Mouse (Mus musculus) A20 (cell line): ENCODE results near the gene Sap30bp.
A peak's percentile ranks its signal among the peaks of the same experiment; 100 is the strongest.

ENCODE experiments used
- DNase-seq: peaks from one replicate; pipeline ENCODE4 v3.0.0-alpha.2; 2011; ENCODE audit warnings: low read depth, low spot score

The Sap30bp gene

DNA sequence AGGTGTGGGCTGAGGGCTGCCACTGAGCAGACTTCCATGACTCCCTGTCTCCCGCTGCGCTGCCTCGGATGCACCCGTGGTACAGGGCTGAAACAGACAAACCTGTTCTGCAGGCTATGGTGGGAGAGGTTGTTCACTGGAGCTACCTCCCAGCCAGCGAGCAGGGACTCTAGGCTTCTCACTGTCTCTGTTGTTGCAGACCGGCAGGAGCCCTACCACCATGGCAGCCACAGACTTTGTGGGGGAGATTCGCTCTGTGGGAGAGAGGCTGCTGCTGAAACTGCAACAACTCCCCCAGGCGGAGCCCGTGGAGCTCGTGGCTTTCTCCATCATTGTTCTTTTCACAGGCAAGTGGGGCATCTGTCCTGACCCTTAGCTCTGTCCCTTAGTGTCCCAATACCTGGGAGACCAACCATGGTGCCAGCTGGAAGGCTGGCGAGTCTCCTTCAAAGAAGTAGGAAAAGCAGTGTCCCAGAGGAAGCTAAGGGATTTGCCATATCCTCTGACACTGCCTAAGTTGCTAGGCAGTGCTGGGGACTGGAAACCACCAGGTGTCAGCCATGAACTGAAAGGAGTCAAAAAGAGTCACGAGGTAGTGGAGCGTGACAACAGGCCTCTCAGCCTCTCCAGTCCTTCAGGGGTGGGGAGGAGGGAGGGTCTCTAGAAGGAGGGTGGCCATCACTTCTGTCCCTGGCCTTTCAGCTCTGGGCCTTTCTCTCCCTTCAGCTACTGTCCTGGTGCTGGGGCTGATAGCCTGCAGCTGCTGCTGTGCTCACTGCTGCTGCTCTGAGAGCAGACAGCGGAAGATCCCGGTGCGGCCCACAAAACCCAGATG, 27.9 kb upstream of the Sap30bp start:
- no peak for DNase-seq

DNA sequence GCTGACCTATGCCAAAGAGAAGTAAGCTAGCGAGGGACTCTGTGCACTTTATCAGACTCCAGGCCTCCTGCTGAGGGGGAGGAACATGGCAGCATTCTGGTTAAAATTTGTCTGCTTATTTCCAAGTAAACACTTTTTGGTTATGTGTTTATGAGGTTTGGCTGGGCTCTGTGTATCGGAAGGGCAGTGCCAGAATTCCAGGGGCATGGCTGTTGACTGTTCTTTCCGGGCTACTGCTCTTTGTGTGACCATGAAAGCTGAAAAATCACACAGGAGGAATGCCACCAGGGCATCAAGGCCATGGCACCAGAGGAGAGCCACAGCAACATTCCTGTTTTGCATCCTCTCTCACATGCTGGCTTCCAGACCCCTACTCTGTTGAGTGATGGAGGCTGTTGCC, 27.0 kb upstream of the Sap30bp start:
- DNase-seq = no peak

DNA sequence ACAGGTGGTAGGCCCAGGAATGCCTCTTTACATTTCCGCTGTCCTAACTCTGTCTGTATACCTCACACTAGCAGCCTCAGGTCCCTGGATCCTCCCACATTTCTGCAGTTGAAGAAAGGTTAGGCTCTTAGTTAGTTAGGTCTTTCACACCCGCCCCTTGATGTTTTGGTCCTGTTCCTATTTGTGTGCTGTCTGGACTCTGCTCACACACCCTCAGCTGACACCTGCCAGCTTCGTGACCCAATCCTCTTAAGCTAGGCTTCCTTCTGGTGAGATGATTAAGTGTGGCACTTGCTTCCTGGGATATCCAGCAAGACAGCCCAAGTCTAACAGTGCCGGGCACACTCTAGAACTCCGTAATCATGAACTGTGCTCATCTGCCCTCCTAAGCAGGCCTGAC, 26.6 kb upstream of the Sap30bp start:
- DNase-seq = no peak

- no peak for DNase-seq
Observed at GRCm38 (mm10) chr11:115911134-115911561, 21.9 kb upstream of the Sap30bp start.

GRCm38 (mm10) chr11:115911632-115912376, 21.3 kb upstream of the Sap30bp start, which contains the start of gene Smim6:
Smim6 (plus strand) TSS chr11:115912017.
- no peak for DNase-seq

DNA sequence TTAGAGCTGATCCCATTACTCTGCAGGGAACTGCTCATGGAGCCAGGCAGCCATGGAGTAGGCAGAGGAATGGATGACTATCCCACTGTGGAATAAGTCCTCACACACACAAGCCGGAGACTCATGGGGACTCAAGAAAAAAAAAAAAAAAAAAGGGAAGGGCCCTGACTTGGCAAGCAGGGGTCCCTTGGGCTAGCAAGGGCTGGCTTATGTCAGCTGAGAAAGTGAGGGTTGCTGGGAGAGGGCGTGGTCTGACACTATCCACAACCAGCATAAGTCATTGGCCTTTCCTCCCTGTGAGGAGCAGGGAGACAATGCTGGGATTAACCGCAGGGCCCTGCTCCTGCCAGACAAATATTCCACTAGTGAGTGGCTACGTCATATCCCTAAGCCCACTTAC, 16.5 kb upstream of the Sap30bp start:
- DNase-seq = no peak

GRCm38 (mm10) chr11:115918637-115919036, 14.4 kb upstream of the Sap30bp start:
- DNase-seq = no peak

- DNase-seq = no peak
Observed at GRCm38 (mm10) chr11:115919073-115919472, 14.0 kb upstream of the Sap30bp start.

DNA sequence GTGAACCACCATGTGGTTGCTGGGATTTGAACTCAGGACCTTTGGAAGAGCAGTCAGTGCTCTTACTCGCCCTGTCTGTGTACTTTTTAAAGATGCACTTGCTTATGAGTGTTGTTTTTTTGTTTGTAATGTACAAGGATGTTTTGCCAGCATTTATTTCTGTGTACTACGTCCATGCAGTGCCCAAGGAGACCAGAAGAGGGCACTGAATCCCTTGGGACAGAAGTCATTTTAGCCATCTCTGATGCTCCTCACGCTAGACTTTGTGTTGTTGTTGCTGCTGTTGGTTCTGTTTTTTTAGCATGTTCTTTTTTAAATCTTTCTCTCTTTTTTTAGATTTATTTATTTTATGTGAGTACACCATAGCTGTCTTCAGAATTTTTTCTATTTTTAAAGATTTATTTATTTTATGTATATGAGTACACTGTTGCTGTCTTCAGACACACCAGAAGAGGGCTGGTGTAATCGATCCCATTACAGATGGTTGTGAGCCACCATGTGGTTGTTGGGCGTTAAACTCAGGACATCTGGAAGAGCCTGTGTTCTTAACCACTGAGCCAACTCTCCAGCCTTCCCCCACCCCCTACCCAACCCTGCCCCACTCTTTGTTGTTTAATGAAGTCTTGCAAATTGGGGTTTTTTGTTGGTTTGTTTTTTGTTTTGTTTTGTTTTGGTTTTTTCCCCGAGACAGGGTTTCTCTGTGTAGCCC, 12.8 kb upstream of the Sap30bp start:
- DNase-seq = peak; percentile 79

DNA sequence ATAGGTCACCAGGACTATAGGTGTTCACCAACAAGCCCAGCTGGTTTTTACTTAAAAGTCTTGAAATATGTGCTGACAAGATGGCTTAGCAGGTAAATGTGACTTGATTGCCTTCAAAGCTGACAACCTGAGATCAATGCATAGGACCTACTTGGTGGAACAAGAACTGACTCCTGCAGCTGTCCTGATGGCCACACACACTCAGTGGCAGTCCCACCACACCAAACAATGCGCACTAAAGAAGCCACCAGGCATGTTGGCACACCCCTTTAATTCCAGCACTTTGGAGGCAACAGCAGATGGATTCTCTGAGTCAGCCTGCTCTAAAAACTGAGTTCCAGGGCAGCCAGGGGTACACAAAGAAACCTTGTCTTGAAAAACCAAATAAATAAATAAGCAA, 11.1 kb upstream of the Sap30bp start:
- DNase-seq = no peak

DNA sequence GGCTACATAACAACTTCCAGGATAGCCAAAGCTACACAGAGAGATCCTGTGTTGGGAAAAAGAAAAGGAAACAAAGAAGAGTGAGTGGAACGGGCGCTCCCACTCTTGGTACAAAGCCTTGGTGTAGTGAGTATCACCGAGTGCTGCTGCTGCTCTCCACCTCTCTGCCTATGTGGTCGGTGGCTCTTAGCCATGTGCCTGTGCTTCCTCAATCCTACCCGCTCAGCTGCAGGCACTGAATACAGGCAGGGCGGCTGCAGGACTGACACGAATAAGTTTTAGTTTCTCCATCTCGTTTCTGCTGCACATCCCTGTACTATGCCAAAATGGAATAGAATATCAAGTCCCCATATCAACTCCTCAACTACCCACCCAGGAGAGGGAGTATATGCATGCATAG, 4.1 kb upstream of the Sap30bp start:
- peak; percentile 77 for DNase-seq

- DNase-seq = peak; percentile 86
Observed at GRCm38 (mm10) chr11:115929818-115930217, 3.3 kb upstream of the Sap30bp start.

GRCm38 (mm10) chr11:115931235-115931634, 1.8 kb upstream of the Sap30bp start:
- no peak for DNase-seq

DNA sequence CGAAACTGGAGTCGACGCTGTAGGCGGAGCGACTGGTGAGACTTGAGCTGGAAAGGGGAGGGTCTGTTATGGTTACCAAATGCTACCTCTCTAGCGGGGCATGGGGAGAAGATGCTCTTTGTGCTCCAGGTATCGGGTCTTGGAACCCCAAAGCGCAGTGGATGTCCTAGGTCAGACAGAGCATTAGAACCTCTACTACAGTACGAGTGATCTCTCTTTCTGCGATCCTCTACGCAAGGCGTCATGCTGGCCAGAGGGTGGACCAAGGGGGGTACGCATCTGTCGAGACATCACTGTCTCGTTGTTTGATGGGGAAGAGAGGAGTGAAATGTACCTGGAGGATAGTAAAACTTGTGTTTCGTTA, 647 bp downstream of the Sap30bp start:
- DNase-seq = no peak

GRCm38 (mm10) chr11:115939690-115940329, 6.7 kb downstream of the Sap30bp start:
- DNase-seq = peak; percentile 75

- DNase-seq = no peak
Observed at GRCm38 (mm10) chr11:115941980-115942379, 8.9 kb downstream of the Sap30bp start.

DNA sequence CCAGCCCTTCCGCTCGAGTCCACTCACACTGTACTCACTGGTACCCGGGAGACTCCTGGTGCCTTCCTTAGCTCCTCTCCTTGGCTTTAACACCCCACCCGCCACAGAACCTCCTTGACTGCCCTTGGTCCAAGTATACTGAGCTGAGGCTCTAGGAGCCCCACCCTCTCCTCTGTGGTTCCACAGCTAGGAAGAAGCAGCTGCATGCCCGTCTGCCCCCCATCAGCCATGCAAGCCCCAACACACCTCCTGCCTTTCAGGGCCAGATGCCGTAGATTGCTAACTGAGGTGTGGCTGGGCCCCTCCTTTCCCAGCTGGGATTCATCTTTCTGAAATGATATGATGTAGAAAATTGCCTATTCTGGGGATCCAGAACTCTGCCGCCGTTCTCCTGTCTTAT, 12.2 kb downstream of the Sap30bp start:
- DNase-seq = no peak

GRCm38 (mm10) chr11:115946221-115946828, 13.2 kb downstream of the Sap30bp start:
- DNase-seq = no peak

DNA sequence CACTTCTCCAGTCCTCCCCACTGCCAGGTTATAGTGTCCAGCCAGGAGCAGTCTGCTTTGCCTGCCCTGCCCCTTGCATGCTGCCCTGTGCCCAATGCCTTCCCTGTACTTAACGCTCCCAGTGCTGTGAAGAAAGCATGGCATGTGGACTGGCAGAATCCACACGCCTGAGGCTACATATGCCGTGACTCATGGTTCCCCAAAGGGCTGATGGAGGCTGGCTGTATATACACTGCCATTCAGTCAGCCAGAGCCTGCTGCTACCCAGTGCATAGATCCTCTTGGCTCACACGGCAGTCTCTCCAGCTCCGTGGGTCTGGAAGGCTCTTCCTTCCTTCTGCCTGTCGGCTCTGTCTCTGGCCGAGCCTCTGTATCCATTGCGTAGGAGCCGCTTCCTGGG, 15.2 kb downstream of the Sap30bp start:
- DNase-seq = no peak

- no peak for DNase-seq
Observed at GRCm38 (mm10) chr11:115950719-115951118, 17.6 kb downstream of the Sap30bp start.

GRCm38 (mm10) chr11:115954712-115955111, 21.6 kb downstream of the Sap30bp start:
- DNase-seq = no peak
